Mouse (Mus musculus) layer of hippocampus, adult 18-20 months (tissue): ENCODE results near the gene Kel. TPM values are rescaled to one million over a fixed set of nuclear protein-coding genes. Genes with fewer than 3 reads are reported as not detected.

ENCODE experiments used
- DNase-seq, 2 experiments: peaks; one replicate each; pipeline ENCODE4 v3.0.0; 2022; ENCODE audit warnings: low spot score in 2 of 2
- total RNA-seq, 2 experiments: library from RNA; stranded (reverse); gene quantifications; 2 replicates each; pipeline ENCODE4 v1.2.3; 2021

The Kel gene
- total RNA-seq, 2 experiments from 2014 or later, result not detected

GRCm38 (mm10) chr6:41646672-41647071 is 57.5 kb downstream of the Kel start:
- DNase-seq, result no peak

DNA sequence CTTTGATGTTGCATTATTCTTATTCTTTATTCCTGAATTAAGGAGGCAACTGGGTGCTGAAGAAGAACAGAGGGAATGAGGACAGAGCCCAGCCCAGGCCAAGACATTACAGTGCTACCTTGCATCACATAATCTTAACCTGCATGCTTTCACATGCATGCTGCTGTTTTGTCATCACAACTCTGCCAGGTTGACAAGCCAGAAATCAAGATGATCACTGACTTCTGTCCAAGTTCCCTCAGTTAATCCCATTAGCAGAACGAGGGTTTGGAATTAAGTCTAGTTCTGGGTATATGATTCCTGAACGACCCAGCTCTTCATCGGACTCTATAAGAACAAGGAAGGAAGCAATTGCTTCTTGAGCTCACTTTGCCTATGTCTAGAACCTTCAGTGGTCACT is 57.9 kb downstream of the Kel start:
- no peak for DNase-seq

DNA sequence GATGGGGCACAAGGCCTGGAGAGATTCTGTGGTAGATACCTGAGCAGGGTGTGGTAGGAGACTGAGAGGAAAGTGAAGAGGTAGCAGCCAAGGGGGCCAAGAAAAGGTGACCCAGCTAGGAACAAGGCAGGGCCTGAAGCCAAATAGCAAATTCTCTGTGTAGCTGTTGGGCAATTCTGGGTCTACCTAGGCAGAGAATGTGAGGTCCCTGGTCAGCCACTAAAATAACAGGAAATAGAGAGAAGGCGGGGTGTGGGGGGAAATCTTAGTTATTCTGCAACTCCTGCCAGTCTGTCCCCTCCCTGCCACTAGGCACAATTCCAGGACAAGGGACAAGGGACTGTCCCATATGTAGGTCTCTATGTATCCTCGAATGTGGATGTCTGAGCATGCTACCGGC is 60.9 kb downstream of the Kel start:
- DNase-seq, result no peak

GRCm38 (mm10) chr6:41642765-41643164 is 61.4 kb downstream of the Kel start:
- DNase-seq, result no peak

DNA sequence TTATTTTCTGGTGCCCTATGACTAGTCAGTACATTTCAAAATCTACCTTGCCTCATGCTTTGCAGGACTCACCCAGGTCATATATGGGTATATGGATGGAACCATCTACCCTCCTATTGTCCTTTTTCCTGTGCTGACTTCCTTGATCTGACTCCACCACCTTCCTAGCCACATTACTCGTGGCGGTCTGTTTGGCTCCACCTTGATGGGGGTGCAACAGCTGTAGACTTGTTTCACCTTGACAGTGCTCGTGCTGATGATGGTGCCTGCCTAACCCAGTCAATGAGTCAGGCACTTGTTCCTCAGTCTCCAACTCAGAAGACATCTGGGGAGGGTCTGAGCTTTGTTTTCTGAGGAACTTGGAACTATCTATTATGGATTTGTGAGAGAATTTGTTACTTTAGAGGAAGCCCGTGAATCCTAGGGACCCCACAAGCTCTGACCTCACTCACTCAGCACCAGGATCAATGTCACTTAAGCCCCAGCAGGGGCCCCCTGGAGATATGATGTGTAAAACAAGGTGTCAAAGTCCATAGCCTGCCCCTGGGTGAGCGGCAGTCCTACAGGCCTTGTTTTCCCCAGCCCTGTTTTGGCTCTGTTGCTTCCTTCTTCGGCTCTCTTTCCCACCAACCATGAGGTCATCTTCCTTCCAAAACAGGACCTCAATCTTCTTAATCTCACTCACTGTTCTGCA is 62.8 kb downstream of the Kel start:
- no peak for DNase-seq

GRCm38 (mm10) chr6:41640449-41640848 is 63.7 kb downstream of the Kel start:
- no peak for DNase-seq

DNA sequence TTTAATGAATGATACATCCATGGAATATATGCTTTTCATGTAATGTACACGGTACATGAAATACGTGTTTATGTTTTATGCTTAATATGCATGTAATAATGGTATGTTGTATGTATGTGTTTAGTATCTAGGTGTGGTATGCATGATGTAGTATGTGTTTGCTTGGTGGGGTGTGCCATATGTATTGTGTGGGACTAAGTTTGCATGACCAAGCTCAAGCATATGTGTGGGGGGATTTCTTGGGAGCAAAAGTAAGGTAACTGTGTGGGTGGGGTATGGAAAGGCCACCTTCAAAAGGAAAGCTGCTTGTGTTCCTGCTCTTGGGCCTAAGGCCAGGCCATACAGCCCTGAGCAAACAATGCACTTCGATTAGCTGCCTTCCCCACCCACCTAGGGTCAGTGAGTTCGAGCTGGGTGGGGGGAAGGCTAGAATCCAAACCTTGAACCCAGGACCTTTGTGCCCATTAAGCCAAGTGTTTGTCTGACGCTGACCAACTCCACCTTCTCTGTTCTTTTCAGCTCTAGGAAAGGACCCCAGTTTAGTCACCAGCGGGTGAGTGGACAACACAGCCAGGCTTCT is 66.1 kb downstream of the Kel start:
- DNase-seq, result no peak

DNA sequence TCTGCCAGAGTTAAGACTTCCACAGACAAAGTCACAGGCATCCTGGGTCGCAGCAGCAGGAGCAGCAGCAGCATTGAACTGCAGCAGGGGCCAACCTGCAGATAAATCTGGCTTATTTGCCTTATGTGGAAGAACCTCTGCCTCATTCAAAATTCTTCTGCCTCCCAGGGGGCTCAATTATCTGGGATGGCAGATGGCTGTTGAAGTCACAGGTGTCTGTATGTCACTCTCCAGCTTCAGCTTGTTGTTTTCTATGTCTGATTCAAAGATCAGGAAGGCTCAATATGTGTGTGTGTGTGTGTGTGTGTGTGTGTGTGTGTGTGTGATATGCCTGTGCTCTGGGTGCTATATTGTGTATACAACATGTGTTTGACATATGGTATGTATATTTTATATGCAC is 66.7 kb downstream of the Kel start:
- DNase-seq, result no peak

Other genes with a start within 250 kb of the Kel start
- gene Prss1, start 245.4 kb downstream of the Kel start, total RNA-seq, result not detected
- not detected for gene Prss2, start 182.6 kb downstream of the Kel start, total RNA-seq
- gene Ephb6, start 98.9 kb downstream of the Kel start, total RNA-seq, result 10 to 100 TPM; 75.5 to 80.5 TPM
- gene Trpv6, start 67.9 kb downstream of the Kel start, total RNA-seq, result under 1 TPM; 0.59 to 0.81 TPM
- not detected for gene Trpv5, start 23.6 kb downstream of the Kel start, total RNA-seq
- not detected for gene Llcfc1, start 19.9 kb downstream of the Kel start, total RNA-seq
- not detected for gene Olfr459, start 70.8 kb upstream of the Kel start, total RNA-seq
- gene Pip, start 143.2 kb upstream of the Kel start, total RNA-seq, result not detected
- not detected for gene Sval2, start 148.7 kb upstream of the Kel start, total RNA-seq
- not detected for gene Sval1, start 247.3 kb upstream of the Kel start, total RNA-seq